Mouse (Mus musculus): ENCODE measurements around the gene Ube2dnl1. TPM values are rescaled to one million over a fixed set of nuclear protein-coding genes. Genes with fewer than 3 reads are reported as not detected.

The Ube2dnl1 gene
- polyA plus RNA-seq (2012; rRNA removed), result not detected in 2 replicates

DNA sequence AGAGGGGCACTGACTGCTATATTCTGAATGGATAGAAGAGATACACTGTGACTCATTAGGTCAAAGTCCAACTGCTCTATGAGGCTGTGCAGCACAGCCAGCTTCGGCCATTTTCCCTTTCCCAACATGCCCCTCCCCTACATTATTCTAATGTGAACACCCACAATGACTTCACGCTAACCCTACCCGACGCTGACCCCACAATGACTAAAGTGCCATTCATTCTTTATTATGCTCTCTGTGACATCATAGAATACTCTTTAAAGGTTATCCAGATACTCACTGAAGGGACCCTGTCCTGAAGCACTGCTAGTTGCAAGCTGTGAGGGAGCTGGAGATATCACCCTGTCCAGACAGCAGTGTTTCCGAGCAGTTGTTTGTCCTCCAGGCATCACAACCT is at the start of gene Ube2dnl1:
TSS of gene Ube2dnl1 (plus strand) at position 301 of the 400 bp plus-strand sequence.

DNA sequence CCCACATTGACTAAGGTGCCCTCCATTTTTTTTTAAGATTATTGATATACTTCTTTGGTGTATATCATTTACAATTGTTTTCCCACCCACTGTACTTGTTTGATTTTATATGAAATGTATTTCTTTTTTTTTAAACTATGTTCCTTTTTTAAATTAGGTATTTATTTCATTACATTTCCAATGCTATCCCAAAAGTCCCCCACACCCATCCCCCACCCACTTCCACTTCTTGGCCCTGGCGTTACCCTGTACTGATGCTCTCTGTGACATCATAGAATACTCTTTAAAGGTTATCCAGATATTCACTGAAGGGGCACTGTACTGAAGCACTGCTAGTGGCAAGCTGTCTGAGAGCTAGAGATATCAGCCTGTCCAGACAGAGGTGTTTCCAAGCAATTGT is 2.5 kb downstream of the Ube2dnl1 start, which contains the start of gene Ube2dnl2:
TSS of gene Ube2dnl2 (plus strand) at position 301 of the 400 bp plus-strand sequence.

Other genes with a start within 250 kb of the Ube2dnl1 start
- not detected in 2 replicates for gene Ube2dnl2, start 2.6 kb downstream of the Ube2dnl1 start, polyA plus RNA-seq (2012; rRNA removed)

Measured in central nervous system, embryonic 14 days (tissue).